20 mouse cellular contexts compared by ENCODE assay signal in genomic region chr2:163493031-163493430, GRCm38 (mm10). TPM values are rescaled to one million over a fixed set of nuclear protein-coding genes. Genes with fewer than 3 reads are reported as not detected.
"Had no signal": no experiment of that assay in that cellular context is flagged by ENCODE, and none has a peak within 500 bp of the region (broad histone marks: within the 10 kb centered on the region; RNA-seq: fewer than 3 reads in every experiment).

No protein-coding gene starts in this region.

- H3K4me2 ChIP-seq: limb, embryonic 12.5 days; liver, embryonic 13.5 days; lung, embryonic 15.5 days; midbrain, embryonic 13.5 days; neural tube, embryonic 13.5 days had no signal

- H3K27me3 ChIP-seq: liver, embryonic 13.5 days; lung, embryonic 15.5 days; midbrain, embryonic 13.5 days; neural tube, embryonic 13.5 days; stomach, embryonic 15.5 days had no signal

- DNase-seq: kidney, adult 11 months; kidney, postnatal 14 days; liver; liver, embryonic 13.5 days; liver, postnatal 0 days; lung, postnatal 14 days; right cerebral cortex, postnatal 14 days; thymus, postnatal 4 days had no signal

- H3K27ac ChIP-seq: left cerebral cortex, adult 2 months; limb, embryonic 12.5 days; liver, embryonic 13.5 days; lung, embryonic 15.5 days; macrophage; midbrain, embryonic 13.5 days; neural tube, embryonic 13.5 days; stomach, embryonic 15.5 days had no signal

- H3K4me1 ChIP-seq: limb, embryonic 12.5 days; liver, embryonic 13.5 days; lung, embryonic 15.5 days had no signal

- H3K9me3 ChIP-seq: limb, embryonic 12.5 days; liver, embryonic 13.5 days; lung, embryonic 15.5 days; megakaryocyte, embryonic 14.5 days; midbrain, embryonic 13.5 days; neural tube, embryonic 13.5 days; stomach, embryonic 15.5 days had no signal

- H3K9ac ChIP-seq: limb, embryonic 12.5 days; liver, embryonic 13.5 days; liver, postnatal 0 days; lung, embryonic 15.5 days; midbrain, embryonic 13.5 days; neural tube, embryonic 13.5 days; stomach, embryonic 15.5 days had no signal

- H3K4me3 ChIP-seq: left cerebral cortex, adult 2 months; limb, embryonic 12.5 days; liver, embryonic 13.5 days; lung, embryonic 15.5 days; megakaryocyte, embryonic 14.5 days; midbrain, embryonic 13.5 days; neural tube, embryonic 13.5 days; stomach, embryonic 15.5 days had no signal

- H3K36me3 ChIP-seq: limb, embryonic 12.5 days; liver, embryonic 13.5 days; lung, embryonic 15.5 days; midbrain, embryonic 13.5 days; neural tube, embryonic 13.5 days; stomach, embryonic 15.5 days had no signal

- ATAC-seq: liver, postnatal 0 days; midbrain, embryonic 13.5 days had no signal

RNA-seq across cellular contexts. Expression of gene R3hdml, which starts 0.9 kb away (rescaled TPM):
- total RNA-seq: layer of hippocampus, postnatal 25 days; left cerebral cortex, adult 2 months; left cerebral cortex, postnatal 14 days; monocyte, adult 5-6 weeks had no signal
- polyA plus RNA-seq: limb, embryonic 12.5 days; liver, embryonic 13.5 days; liver, postnatal 0 days; macrophage; midbrain, embryonic 13.5 days; neural tube, embryonic 13.5 days; spleen, adult 2 months had no signal

RNA-seq across cellular contexts. Expression of gene Hnf4a, which starts 13.6 kb away (rescaled TPM):
- total RNA-seq: layer of hippocampus, postnatal 25 days; left cerebral cortex, adult 2 months; left cerebral cortex, postnatal 14 days; monocyte, adult 5-6 weeks had no signal
- polyA plus RNA-seq: limb, embryonic 12.5 days; macrophage; midbrain, embryonic 13.5 days; neural tube, embryonic 13.5 days had no signal

RNA-seq across cellular contexts. Expression of gene Gdap1l1, which starts 54.8 kb away (rescaled TPM):
- total RNA-seq: monocyte, adult 5-6 weeks had no signal
- polyA plus RNA-seq: liver, postnatal 0 days had no signal
